Mouse (Mus musculus) embryonic fibroblast, embryonic 13.5 days (primary cell): ENCODE data around the gene Pacsin1. TPM values are rescaled to one million over a fixed set of nuclear protein-coding genes. Genes with fewer than 3 reads are reported as not detected.
A peak's percentile ranks its signal among the peaks of the same experiment; 100 is the strongest.
"Not testable (repeated sequence)": the region's sequence is repeated elsewhere in the genome, so short reads cannot be mapped to it uniquely, and the experiment has no call there.

Source experiments
- H3K27ac ChIP-seq: 2 replicates; pipeline ENCODE4 v1.5.1; 2012; ENCODE audit warnings: low read length, control low read depth, inconsistent platforms; ENCODE audit not compliant: insufficient read depth
- H3K4me1 ChIP-seq: 2 replicates; pipeline ENCODE4 v1.6.1; 2011; ENCODE audit warnings: low read length; ENCODE audit not compliant: control insufficient read depth, insufficient read depth
- H3K4me3 ChIP-seq: 2 replicates; pipeline ENCODE4 v1.5.1; 2011; ENCODE audit warnings: mild to moderate bottlenecking, control low read depth, low read length; ENCODE audit not compliant: insufficient read depth
- CTCF ChIP-seq: IDR thresholded peaks from 2 replicates; pipeline ENCODE4 v1.5.1; 2011; ENCODE audit warnings: mild to moderate bottlenecking, control low read depth, low read length, moderate library complexity, borderline replicate concordance; ENCODE audit not compliant: insufficient read depth
- POLR2A ChIP-seq: IDR thresholded peaks from 2 replicates; pipeline ENCODE4 v1.6.1; 2011; ENCODE audit warnings: low read depth, mild to moderate bottlenecking, control low read depth, low read length, moderate library complexity
- polyA plus RNA-seq: library from polyadenylated mRNA; stranded (reverse); fragments of >200 nt; gene quantifications from 2 replicates; pipeline ENCODE4 v1.2.4, GENCODE M21; 2011; ENCODE audit warnings: low read depth; ENCODE audit not compliant: missing spikeins, insufficient read length

Pacsin1 gene
- polyA plus RNA-seq, 1 experiment: not detected

GRCm38 (mm10) chr17:27636132-27637020 lies 18.9 kb upstream of the Pacsin1 start, which contains the start of gene Rps10:
Gene Rps10 (minus strand): TSS chr17:27636669.
- Histone ChIP-seq H3K4me1 (peaks cover 14% of the 10 kb centered on the region; the same call in 1 of the 2 replicates), H3K4me3 (no peak within 1 kb of the TSS), H3K27ac (peak within 1 kb of the TSS; percentile 63)
- TF ChIP-seq POLR2A (no peak), CTCF (no peak)

- Histone ChIP-seq H3K27ac (no peak overlapping the region), H3K4me3 (no peak overlapping the region), H3K4me1 (peaks cover 9% of the 10 kb centered on the region; the same call in 1 of the 2 replicates)
- TF ChIP-seq POLR2A (no peak), CTCF (no peak)
Measured at GRCm38 (mm10) chr17:27637333-27637732, 18.0 kb upstream of the Pacsin1 start.

- 0 out of 2 replicates have a peak, but pooled peaks cover 4% of the 10 kb centered on the region for H3K4me1 ChIP-seq
- TF ChIP-seq CTCF (no peak), POLR2A (no peak)
- H3K27ac ChIP-seq: no peak overlapping the region
- H3K4me3 ChIP-seq: no peak overlapping the region
Measured at GRCm38 (mm10) chr17:27638921-27639332, 16.4 kb upstream of the Pacsin1 start.

- H3K27ac ChIP-seq, H3K4me1 ChIP-seq, H3K4me3 ChIP-seq: not testable (repeated sequence)
Measured at GRCm38 (mm10) chr17:27639851-27640250, 15.5 kb upstream of the Pacsin1 start.

- H3K4me1 ChIP-seq: no peaks in the 10 kb centered on the region
- TF ChIP-seq CTCF: no peak
- TF ChIP-seq POLR2A: no peak
- no peak overlapping the region for H3K27ac ChIP-seq
- H3K4me3 ChIP-seq: no peak overlapping the region
Measured at GRCm38 (mm10) chr17:27642491-27643062, 12.7 kb upstream of the Pacsin1 start.

GRCm38 (mm10) chr17:27643101-27643500 lies 12.2 kb upstream of the Pacsin1 start:
- no peak overlapping the region for H3K4me3 ChIP-seq
- no peak overlapping the region for H3K27ac ChIP-seq
- TF ChIP-seq CTCF: no peak
- no peak for TF ChIP-seq POLR2A
- no peaks in the 10 kb centered on the region for H3K4me1 ChIP-seq

- H3K4me3 ChIP-seq: no peak overlapping the region
- H3K27ac ChIP-seq: no peak overlapping the region
- TF ChIP-seq POLR2A (no peak), CTCF (no peak)
- no peaks in the 10 kb centered on the region for H3K4me1 ChIP-seq
Measured at GRCm38 (mm10) chr17:27643756-27644155, 11.6 kb upstream of the Pacsin1 start.

GRCm38 (mm10) chr17:27644572-27644971 lies 10.7 kb upstream of the Pacsin1 start:
- H3K4me1 ChIP-seq: no peaks in the 10 kb centered on the region
- no peak overlapping the region for H3K4me3 ChIP-seq
- no peak overlapping the region for H3K27ac ChIP-seq
- TF ChIP-seq POLR2A (no peak), CTCF (no peak)

GRCm38 (mm10) chr17:27645807-27646206 lies 9.5 kb upstream of the Pacsin1 start:
- TF ChIP-seq POLR2A: no peak
- no peak for TF ChIP-seq CTCF
- Histone ChIP-seq H3K4me1 (no peaks in the 10 kb centered on the region), H3K27ac (no peak overlapping the region), H3K4me3 (no peak overlapping the region)

GRCm38 (mm10) chr17:27650160-27650559 lies 5.1 kb upstream of the Pacsin1 start:
- TF ChIP-seq CTCF (peak; percentile 96), POLR2A (no peak)
- Histone ChIP-seq H3K4me1 (no peaks in the 10 kb centered on the region), H3K27ac (no peak overlapping the region), H3K4me3 (no peak overlapping the region)
